In genomic region chr10:71657525-71657924, GRCm38 (mm10) we compare ENCODE assay signal across 15 mouse cellular contexts.
"Had no signal": no experiment of that assay in that cellular context is flagged by ENCODE, and none has a peak within 500 bp of the region (broad histone marks: within the 10 kb centered on the region; RNA-seq: fewer than 3 reads in every experiment).

No protein-coding gene starts in this region.

- H3K4me3 ChIP-seq: neural tube, embryonic 13.5 days; neural tube, embryonic 15.5 days; stomach, embryonic 15.5 days had no signal

- H3K4me2 ChIP-seq: neural tube, embryonic 13.5 days; neural tube, embryonic 15.5 days; stomach, embryonic 15.5 days had no signal

- DNase-seq: retina, postnatal 1 day; right cerebral cortex, adult 18-20 months; right cerebral cortex, postnatal 14 days; right cerebral cortex, postnatal 25 days; right cerebral cortex, postnatal 4 days; spleen, adult 18-20 months; thymus, adult 18-20 months; thymus, adult 2 months; thymus, postnatal 25 days; thymus, postnatal 36 days; thymus, postnatal 4 days had no signal

- H3K27ac ChIP-seq: neural tube, embryonic 13.5 days; neural tube, embryonic 15.5 days; stomach, embryonic 15.5 days; stomach, postnatal 0 days had no signal

- H3K4me1 ChIP-seq: neural tube, embryonic 13.5 days; neural tube, embryonic 15.5 days; stomach, embryonic 15.5 days had no signal

- H3K9ac ChIP-seq: neural tube, embryonic 13.5 days; neural tube, embryonic 15.5 days; stomach, embryonic 15.5 days had no signal

- H3K27me3 ChIP-seq: neural tube, embryonic 13.5 days; neural tube, embryonic 15.5 days; stomach, embryonic 15.5 days had no signal

- H3K9me3 ChIP-seq: neural tube, embryonic 13.5 days; neural tube, embryonic 15.5 days; stomach, embryonic 15.5 days had no signal

- H3K36me3 ChIP-seq: neural tube, embryonic 13.5 days; neural tube, embryonic 15.5 days; stomach, embryonic 15.5 days had no signal
